In the genomic region with DNA sequence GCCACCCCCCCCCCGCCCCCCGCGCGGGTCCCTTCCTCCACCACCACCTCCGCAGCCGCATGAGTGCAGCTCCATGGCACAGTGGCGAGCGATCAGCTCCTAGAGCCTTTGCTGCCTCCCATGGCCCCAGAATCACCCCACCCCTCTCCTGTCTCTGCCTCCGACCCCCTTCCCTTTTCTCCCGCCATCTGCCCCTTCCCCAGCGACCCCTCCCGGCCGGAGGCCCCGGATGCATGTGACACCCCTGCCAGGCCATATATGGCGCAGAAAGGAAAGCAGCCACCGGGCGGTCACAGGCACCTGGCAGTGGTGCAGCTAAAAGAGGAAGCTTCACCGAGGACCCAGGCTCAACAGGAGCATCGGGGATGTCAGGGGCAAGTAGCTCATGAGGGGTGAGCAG, we compare ENCODE assay signal across 9 mouse cellular contexts. TPM values are rescaled to one million over a fixed set of nuclear protein-coding genes. Genes with fewer than 3 reads are reported as not detected.
DNase-seq lines count a peak whose midpoint lies in the region; ATAC-seq and TF ChIP-seq lines count a peak whose summit lies in the region.
"Not testable (repeated sequence)": the region's sequence is repeated elsewhere in the genome, so short reads cannot be mapped to it uniquely, and the experiment has no call there.
"Had no signal": no experiment of that assay in that cellular context is flagged by ENCODE, and none has a peak within 500 bp of the region (broad histone marks: within the 10 kb centered on the region; RNA-seq: fewer than 3 reads in every experiment).

No protein-coding gene starts in this region.

- H3K9ac ChIP-seq in CH12.LX (ENCODE audit: insufficient read depth, low read depth); liver, embryonic 15.5 days: not testable (repeated sequence)
- peak overlapping the region; percentile 64 for H3K9ac ChIP-seq in neural tube, embryonic 15.5 days (replicated peaks)

- in situ Hi-C loops in CH12.LX (cut with MboI; ENCODE audit: low pct_ligation_motif_present, low pct_unique_long_range_greater_than_20kb, low sequenced_read_pairs) = not testable (repeated sequence)

- TF ChIP-seq POLR2A in CH12.LX (IDR thresholded peaks at IDR 0.05; ENCODE audit: low read depth, low read length); thymus, adult 2 months (IDR thresholded peaks at IDR 0.05; ENCODE audit: control insufficient read depth, extremely low read depth, insufficient read depth, low read length, poor library complexity): not testable (repeated sequence)

- H3K9me3 ChIP-seq in CH12.LX (replicated peaks; ENCODE audit: low read length); liver, embryonic 15.5 days (replicated peaks); neural tube, embryonic 15.5 days (replicated peaks): not testable (repeated sequence)

- H3K4me2 ChIP-seq in CH12.LX (ENCODE audit: insufficient read depth, low read depth, poor library complexity, severe bottlenecking) = not testable (repeated sequence)
- peak overlapping the region; percentile 42; the same call in 1 of the 2 replicates for H3K4me2 ChIP-seq in liver, embryonic 15.5 days
- peak overlapping the region; percentile 64 for H3K4me2 ChIP-seq in neural tube, embryonic 15.5 days

- H3K4me1 ChIP-seq in CH12.LX (ENCODE audit: control insufficient read depth in 1 of 2, insufficient read depth in 2 of 2); liver, embryonic 15.5 days (replicated peaks); neural tube, embryonic 15.5 days; thymus, adult 2 months (replicated peaks; ENCODE audit: control insufficient read depth, insufficient read depth, low read length): not testable (repeated sequence)

- WGBS in liver, embryonic 15.5 days (ENCODE audit: insufficient replicate concordance) = under 1% methylated on average over 18 of the region's 19 CpGs
- under 1% methylated on average over 14 of the region's 19 CpGs for WGBS in neural tube, embryonic 15.5 days
- under 1% methylated on average over 18 of the region's 19 CpGs for WGBS in thymus, adult 2 months

- not testable (repeated sequence) for H3K27ac ChIP-seq in CH12.LX (ENCODE audit: insufficient read depth, low read depth); layer of hippocampus, adult 2 months; liver, embryonic 15.5 days (replicated peaks); thymus, adult 2 months (ENCODE audit: control insufficient read depth, insufficient read depth, low read length)
- peak overlapping the region; percentile 74 for H3K27ac ChIP-seq in neural tube, embryonic 15.5 days (replicated peaks)

- not testable (repeated sequence) for ATAC-seq in liver, embryonic 15.5 days (ENCODE audit: insufficient read depth); neural tube, embryonic 15.5 days (ENCODE audit: low FRiP score)

- H3K27me3 ChIP-seq in CH12.LX (replicated peaks); liver, embryonic 15.5 days; neural tube, embryonic 15.5 days (replicated peaks); thymus, adult 2 months (ENCODE audit: control insufficient read depth, insufficient read depth, low read length): not testable (repeated sequence)

- DNase-seq in CH12.LX (ENCODE audit: extremely low read depth) = peak; percentile 0
- peak; percentile 22 to 26 for DNase-seq in cerebellum, postnatal 14 days
- DNase-seq in forelimb bud, embryonic 11.5 days (ENCODE audit: low read depth, low spot score) = peak; percentile 41
- peak; percentile 6 for DNase-seq in heart, postnatal 4 days
- not testable (repeated sequence) for DNase-seq in layer of hippocampus, adult 2 months (ENCODE audit: low spot score in 2 of 2)
- DNase-seq in thymus, adult 2 months = peak; percentile 39

- TF ChIP-seq EP300 in CH12.LX (IDR thresholded peaks at IDR 0.05; ENCODE audit: low read length) = not testable (repeated sequence)

- dilution Hi-C loops in CH12.LX (cut with MboI; ENCODE audit: extremely low pct_ligation_motif_present, extremely low pct_unique_long_range_greater_than_20kb, low sequenced_read_pairs) = not testable (repeated sequence)

- not testable (repeated sequence) for TF ChIP-seq RAD21 in CH12.LX (IDR thresholded peaks at IDR 0.05; ENCODE audit: low read depth, low read length)

- TF ChIP-seq CTCF in CH12.LX (conservative IDR thresholded peaks at IDR 0.05 in 1 of 2, IDR thresholded peaks at IDR 0.05 in 1 of 2; ENCODE audit: low read depth in 2 of 2, low read length in 2 of 2); layer of hippocampus, adult 2 months (conservative IDR thresholded peaks at IDR 0.05); thymus, adult 2 months (IDR thresholded peaks at IDR 0.05; ENCODE audit: borderline replicate concordance, control insufficient read depth, extremely low read depth, insufficient read depth, low read length, poor library complexity): not testable (repeated sequence)

- not testable (repeated sequence) for H3K4me3 ChIP-seq in CH12.LX (replicated peaks in 1 of 3; ENCODE audit: low read depth in 2 of 3, low read length in 2 of 3, poor library complexity in 1 of 3)
- peak overlapping the region; percentile 41 for H3K4me3 ChIP-seq in layer of hippocampus, adult 2 months
- 0 out of 2 replicates have a peak overlapping the region, but pooled peaks have one; percentile 5 for H3K4me3 ChIP-seq in liver, embryonic 15.5 days (replicated peaks)
- H3K4me3 ChIP-seq in neural tube, embryonic 15.5 days (replicated peaks) = peak overlapping the region; percentile 51
- H3K4me3 ChIP-seq in thymus, adult 2 months (ENCODE audit: control insufficient read depth, insufficient read depth, low read length) = peak overlapping the region; percentile 61

- H3K36me3 ChIP-seq in CH12.LX (replicated peaks in 1 of 2; ENCODE audit: control insufficient read depth in 1 of 2, insufficient read depth in 1 of 2, low read length in 1 of 2); liver, embryonic 15.5 days (replicated peaks); neural tube, embryonic 15.5 days; thymus, adult 2 months (ENCODE audit: control insufficient read depth, insufficient read depth, low read length): not testable (repeated sequence)

- H3K79me2 ChIP-seq in CH12.LX (replicated peaks; ENCODE audit: control insufficient read depth, extremely low read depth, insufficient read depth, poor library complexity, severe bottlenecking) = not testable (repeated sequence)

RNA-seq across cellular contexts. Expression of a gene that starts 0.2 kb away (rescaled TPM):
- total RNA-seq in CH12.LX (2012; rRNA removed) (not detected in 2 replicates), CH12.LX (2014; rRNA removed) (0.11 and 0.19 TPM in 2 replicates)
- not detected in 2 replicates for polyA plus RNA-seq in CH12.LX (2012; ENCODE audit: insufficient read length, low read depth)
- under 1 TPM; 0.52 to 0.54 TPM for total RNA-seq in heart, postnatal 4 days (2021)
- 1 to 10 TPM in 1 of 2 experiments, under 1 TPM in 1; 0.66 to 1.0 TPM for total RNA-seq in layer of hippocampus, adult 2 months (2021)
- polyA plus RNA-seq in liver, embryonic 15.5 days (2015; fragmentation: Nextera tagmentation; extraction: Ambion mirVana) = not detected in 2 replicates
- polyA plus RNA-seq in neural tube, embryonic 15.5 days (2015; fragmentation: Nextera tagmentation; extraction: Ambion mirVana) = 6.0 and 6.9 TPM in 2 replicates
- polyA plus RNA-seq in thymus, adult 2 months (2012; rRNA removed) = 0.24 and 0.57 TPM in 2 replicates
- total RNA-seq: heart, adult 8-10 months had no signal

RNA-seq across cellular contexts. Expression of a gene that starts 17.1 kb away (rescaled TPM):
- not detected in 2 replicates for total RNA-seq in CH12.LX (2012; rRNA removed)
- not detected in 2 replicates for total RNA-seq in CH12.LX (2014; rRNA removed)
- not detected in 2 replicates for polyA plus RNA-seq in CH12.LX (2012; ENCODE audit: insufficient read length, low read depth)
- not detected for total RNA-seq in heart, postnatal 4 days (2021)
- total RNA-seq in layer of hippocampus, adult 2 months (2021) = not detected
- polyA plus RNA-seq in liver, embryonic 15.5 days (2015; fragmentation: Nextera tagmentation; extraction: Ambion mirVana) = not detected in 2 replicates
- polyA plus RNA-seq in neural tube, embryonic 15.5 days (2015; fragmentation: Nextera tagmentation; extraction: Ambion mirVana) = not detected in 2 replicates
- polyA plus RNA-seq in thymus, adult 2 months (2012; rRNA removed) = not detected in 2 replicates
- total RNA-seq: heart, adult 8-10 months had no signal

RNA-seq across cellular contexts. Expression of a gene that starts 49.8 kb away (rescaled TPM):
- total RNA-seq in CH12.LX (2012; rRNA removed) (not detected in 2 replicates), CH12.LX (2014; rRNA removed) (not detected in 2 replicates)
- not detected in 2 replicates for polyA plus RNA-seq in CH12.LX (2012; ENCODE audit: insufficient read length, low read depth)
- not detected for total RNA-seq in heart, postnatal 4 days (2021)
- total RNA-seq in layer of hippocampus, adult 2 months (2021) = not detected
- not detected in 2 replicates for polyA plus RNA-seq in liver, embryonic 15.5 days (2015; fragmentation: Nextera tagmentation; extraction: Ambion mirVana)
- not detected in 2 replicates for polyA plus RNA-seq in neural tube, embryonic 15.5 days (2015; fragmentation: Nextera tagmentation; extraction: Ambion mirVana)
- polyA plus RNA-seq in thymus, adult 2 months (2012; rRNA removed) = not detected in 2 replicates
- total RNA-seq: heart, adult 8-10 months had no signal

RNA-seq across cellular contexts. Expression of a gene that starts 50.6 kb away (rescaled TPM):
- total RNA-seq in CH12.LX (2012; rRNA removed) (not detected in 2 replicates), CH12.LX (2014; rRNA removed) (not detected in 2 replicates)
- polyA plus RNA-seq in CH12.LX (2012; ENCODE audit: insufficient read length, low read depth) = not detected in 2 replicates
- not detected for total RNA-seq in heart, postnatal 4 days (2021)
- not detected for total RNA-seq in layer of hippocampus, adult 2 months (2021)
- not detected in 2 replicates for polyA plus RNA-seq in liver, embryonic 15.5 days (2015; fragmentation: Nextera tagmentation; extraction: Ambion mirVana)
- polyA plus RNA-seq in neural tube, embryonic 15.5 days (2015; fragmentation: Nextera tagmentation; extraction: Ambion mirVana) = not detected in 2 replicates
- polyA plus RNA-seq in thymus, adult 2 months (2012; rRNA removed) = not detected in 2 replicates
- total RNA-seq: heart, adult 8-10 months had no signal
